Mouse (Mus musculus): ENCODE measurements at regions not wholly inside any gene's neighbourhood (a gene's known extent, or its start where the extent isn't known, plus 50 kb on each side); places are given as distances from the start of the nearest gene placed in this dataset.

- TF ChIP-seq CTCF (conservative IDR thresholded peaks at IDR 0.05; ENCODE audit: insufficient read depth, insufficient read length, low read depth, low read length) = no peak
- no peak for TF ChIP-seq POLR2A (IDR thresholded peaks at IDR 0.05; ENCODE audit: low read depth, low read length)
Observed at GRCm38 (mm10) chr4:105432461-105432860, 275.3 kb downstream of the Plpp3 start.
